Mouse (Mus musculus): ENCODE measurements around the gene Exosc8. TPM values are rescaled to one million over a fixed set of nuclear protein-coding genes. Genes with fewer than 3 reads are reported as not detected.

Exosc8 gene
- 35.9 TPM for polyA plus RNA-seq (2012; fragmentation: generic; extraction: Trizol)

DNA sequence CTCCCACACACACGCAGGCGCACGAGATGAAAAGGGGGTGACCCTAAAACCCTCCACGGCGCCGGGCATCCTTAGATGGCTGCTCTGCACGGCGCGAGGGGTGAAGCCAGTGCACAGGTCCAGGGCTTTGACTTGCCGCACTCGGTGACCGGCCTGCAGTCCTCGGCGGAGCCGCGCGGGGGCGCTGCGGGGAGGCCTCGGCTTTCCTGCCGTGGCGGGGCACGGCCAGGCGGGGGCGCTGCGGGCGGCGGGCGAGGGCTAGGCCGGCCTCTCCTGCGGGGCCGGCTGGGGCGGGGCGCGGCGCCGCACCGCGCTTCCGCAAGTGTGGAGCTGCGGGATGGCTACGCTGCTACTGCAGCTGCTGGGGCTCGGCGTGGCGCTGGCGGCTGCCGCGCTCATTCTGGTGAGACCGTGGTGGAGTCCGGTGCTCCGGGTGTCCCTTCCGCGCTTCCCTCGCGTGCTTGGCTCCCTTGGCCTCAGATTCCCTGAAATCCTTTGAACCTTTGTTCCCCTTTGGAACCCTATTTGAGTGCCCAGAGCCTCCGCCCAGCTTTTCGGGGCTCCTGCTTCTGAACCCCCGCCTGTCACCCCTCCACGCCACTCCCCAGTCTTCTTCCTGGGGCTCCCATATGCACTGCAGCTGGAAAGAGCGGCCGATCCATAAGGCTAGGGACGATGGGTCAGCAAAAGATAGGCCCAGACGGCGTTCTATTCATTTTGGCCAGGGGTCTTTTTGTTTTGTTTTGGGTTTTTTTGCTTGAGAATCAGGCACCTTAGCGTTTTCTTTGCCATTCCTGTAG is at the start of gene Exosc8, which contains the start of gene Alg5:
Gene Exosc8 (minus strand): TSS at position 147 of the 800 bp plus-strand sequence.
Gene Alg5 (plus strand): TSS at position 293 of the 800 bp plus-strand sequence.
- no peaks in the 10 kb centered on the region for H3K27me3 ChIP-seq (ENCODE audit: control insufficient read depth, insufficient read depth, insufficient read length)
- peak within 1 kb of the TSS; percentile 97 for H3K4me2 ChIP-seq (ENCODE audit: low read depth)
- H3K79me2 ChIP-seq (ENCODE audit: control insufficient read depth, insufficient read depth) = peaks cover 27% of the 10 kb centered on the region
- H3K36me3 ChIP-seq (ENCODE audit: control insufficient read depth, insufficient read depth) = peaks cover 14% of the 10 kb centered on the region
- TF ChIP-seq POLR2A (IDR thresholded peaks at IDR 0.05; ENCODE audit: insufficient read length, low read depth) = peak; percentile 94
- TF ChIP-seq E2F4 (IDR thresholded peaks at IDR 0.05; ENCODE audit: insufficient read depth) = no peak
- peak in 2 of 3 experiments; percentile 51 to 71 for TF ChIP-seq MYOD1 (IDR thresholded peaks at IDR 0.05; ENCODE audit: control insufficient read depth in 1 of 3, insufficient read length in 2 of 3, low read depth in 2 of 3)
- TF ChIP-seq POLR2AphosphoS2 (IDR thresholded peaks at IDR 0.05; ENCODE audit: insufficient read length, low read depth) = peak; percentile 96
- peak in 2 of 3 experiments; percentile 74 to 78 for TF ChIP-seq MYOG (IDR thresholded peaks at IDR 0.05; ENCODE audit: control insufficient read depth in 1 of 3, insufficient read depth in 1 of 3, insufficient read length in 2 of 3, low read depth in 2 of 3)
- peak within 1 kb of the TSS; percentile 82 for H3ac ChIP-seq (ENCODE audit: control insufficient read depth, insufficient read length)
- H3K4me3 ChIP-seq = peak within 1 kb of the TSS; percentile 90

DNA sequence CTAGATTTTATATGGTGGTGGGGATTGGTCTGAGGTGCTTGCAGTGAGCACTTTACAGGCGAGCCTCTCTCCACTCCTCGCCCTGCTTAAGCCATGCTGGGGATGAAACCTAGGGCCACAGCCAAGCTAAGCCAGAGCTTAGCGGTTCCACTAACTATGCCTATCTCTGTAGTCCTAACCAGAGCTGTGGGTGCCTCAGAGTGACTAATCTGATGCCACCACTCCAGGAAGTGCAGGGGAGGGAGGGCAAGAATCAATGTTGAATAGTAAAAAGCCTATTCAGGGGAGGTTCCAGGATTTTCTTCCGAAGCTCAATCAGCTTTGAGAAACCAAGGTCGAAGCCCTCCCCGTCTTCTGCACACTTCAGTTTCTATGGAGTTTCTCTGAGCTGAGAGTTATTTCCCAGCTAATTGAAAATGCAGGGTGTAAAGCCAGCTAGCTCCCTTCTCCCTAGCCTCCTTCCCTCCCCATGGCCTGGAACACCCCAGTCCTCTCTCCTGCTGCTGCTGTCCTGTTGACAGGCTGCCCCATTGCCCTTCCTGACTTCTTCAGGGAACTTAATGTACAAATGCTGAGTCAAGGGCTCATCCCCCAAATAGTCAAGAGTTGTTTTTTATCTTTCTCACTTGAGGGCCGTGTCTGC is 40.9 kb upstream of the Exosc8 start:
- Histone ChIP-seq H3K4me3 (no peak overlapping the region), H3K36me3 (ENCODE audit: control insufficient read depth, insufficient read depth) (no peaks in the 10 kb centered on the region), H3ac (ENCODE audit: control insufficient read depth, insufficient read length) (no peak overlapping the region), H3K4me2 (ENCODE audit: low read depth) (no peak overlapping the region), H3K27me3 (ENCODE audit: control insufficient read depth, insufficient read depth, insufficient read length) (no peaks in the 10 kb centered on the region), H3K79me2 (ENCODE audit: control insufficient read depth, insufficient read depth) (no peaks in the 10 kb centered on the region)
- TF ChIP-seq SRF (IDR thresholded peaks at IDR 0.05; ENCODE audit: control insufficient read depth, insufficient read length, low read depth) (no peak), TCF12 (IDR thresholded peaks at IDR 0.05; ENCODE audit: insufficient read depth, poor library complexity, severe bottlenecking) (no peak), MYOG (IDR thresholded peaks at IDR 0.05; ENCODE audit: control insufficient read depth in 1 of 3, insufficient read depth in 1 of 3, insufficient read length in 2 of 3, low read depth in 2 of 3) (no peak), USF1 (IDR thresholded peaks at IDR 0.05; ENCODE audit: low read depth) (no peak), TCF3 (IDR thresholded peaks at IDR 0.05; ENCODE audit: insufficient read length, low read depth) (no peak), REST (IDR thresholded peaks at IDR 0.05; ENCODE audit: insufficient read depth, insufficient read length) (no peak), E2F4 (IDR thresholded peaks at IDR 0.05; ENCODE audit: insufficient read depth) (no peak), POLR2AphosphoS2 (IDR thresholded peaks at IDR 0.05; ENCODE audit: insufficient read length, low read depth) (no peak), CEBPB (IDR thresholded peaks at IDR 0.05; ENCODE audit: insufficient read depth, poor library complexity, severe bottlenecking) (no peak), POLR2A (IDR thresholded peaks at IDR 0.05; ENCODE audit: insufficient read length, low read depth) (no peak), MAX (IDR thresholded peaks at IDR 0.05; ENCODE audit: low read depth) (no peak), MYOD1 (IDR thresholded peaks at IDR 0.05; ENCODE audit: control insufficient read depth in 1 of 3, insufficient read length in 2 of 3, low read depth in 2 of 3) (no peak)

DNA sequence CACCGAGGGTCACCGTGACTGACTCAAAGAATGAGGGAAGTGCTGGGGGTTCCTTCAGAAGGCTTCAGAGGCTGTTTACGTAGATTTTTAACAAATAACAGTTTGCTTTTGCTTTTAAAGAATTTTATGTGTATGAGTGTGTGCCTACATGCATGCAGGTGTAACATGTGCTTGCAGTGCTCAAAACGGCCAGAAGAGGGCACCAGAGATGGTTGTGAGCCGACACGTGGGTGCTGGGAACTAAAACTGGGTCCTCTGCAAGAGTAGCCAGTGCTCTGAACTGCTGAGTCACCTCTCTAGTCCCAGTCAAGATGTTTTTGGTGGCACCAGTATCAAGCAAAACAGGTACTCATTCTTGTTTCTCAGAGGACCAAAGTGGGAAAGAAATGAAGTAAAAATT is 38.4 kb upstream of the Exosc8 start:
- Histone ChIP-seq H3ac (ENCODE audit: control insufficient read depth, insufficient read length) (no peak overlapping the region), H3K4me3 (no peak overlapping the region), H3K27me3 (ENCODE audit: control insufficient read depth, insufficient read depth, insufficient read length) (no peaks in the 10 kb centered on the region), H3K4me2 (ENCODE audit: low read depth) (no peak overlapping the region), H3K79me2 (ENCODE audit: control insufficient read depth, insufficient read depth) (no peaks in the 10 kb centered on the region), H3K36me3 (ENCODE audit: control insufficient read depth, insufficient read depth) (no peaks in the 10 kb centered on the region)
- TF ChIP-seq MYOG (IDR thresholded peaks at IDR 0.05; ENCODE audit: control insufficient read depth in 1 of 3, insufficient read depth in 1 of 3, insufficient read length in 2 of 3, low read depth in 2 of 3) = no peak
- no peak for TF ChIP-seq REST (IDR thresholded peaks at IDR 0.05; ENCODE audit: insufficient read depth, insufficient read length)
- no peak for TF ChIP-seq SRF (IDR thresholded peaks at IDR 0.05; ENCODE audit: control insufficient read depth, insufficient read length, low read depth)
- no peak for TF ChIP-seq POLR2AphosphoS2 (IDR thresholded peaks at IDR 0.05; ENCODE audit: insufficient read length, low read depth)
- no peak for TF ChIP-seq TCF12 (IDR thresholded peaks at IDR 0.05; ENCODE audit: insufficient read depth, poor library complexity, severe bottlenecking)
- TF ChIP-seq CEBPB (IDR thresholded peaks at IDR 0.05; ENCODE audit: insufficient read depth, poor library complexity, severe bottlenecking) = no peak
- no peak for TF ChIP-seq MAX (IDR thresholded peaks at IDR 0.05; ENCODE audit: low read depth)
- no peak for TF ChIP-seq USF1 (IDR thresholded peaks at IDR 0.05; ENCODE audit: low read depth)
- TF ChIP-seq TCF3 (IDR thresholded peaks at IDR 0.05; ENCODE audit: insufficient read length, low read depth) = no peak
- TF ChIP-seq E2F4 (IDR thresholded peaks at IDR 0.05; ENCODE audit: insufficient read depth) = no peak
- TF ChIP-seq POLR2A (IDR thresholded peaks at IDR 0.05; ENCODE audit: insufficient read length, low read depth) = no peak
- no peak for TF ChIP-seq MYOD1 (IDR thresholded peaks at IDR 0.05; ENCODE audit: control insufficient read depth in 1 of 3, insufficient read length in 2 of 3, low read depth in 2 of 3)

DNA sequence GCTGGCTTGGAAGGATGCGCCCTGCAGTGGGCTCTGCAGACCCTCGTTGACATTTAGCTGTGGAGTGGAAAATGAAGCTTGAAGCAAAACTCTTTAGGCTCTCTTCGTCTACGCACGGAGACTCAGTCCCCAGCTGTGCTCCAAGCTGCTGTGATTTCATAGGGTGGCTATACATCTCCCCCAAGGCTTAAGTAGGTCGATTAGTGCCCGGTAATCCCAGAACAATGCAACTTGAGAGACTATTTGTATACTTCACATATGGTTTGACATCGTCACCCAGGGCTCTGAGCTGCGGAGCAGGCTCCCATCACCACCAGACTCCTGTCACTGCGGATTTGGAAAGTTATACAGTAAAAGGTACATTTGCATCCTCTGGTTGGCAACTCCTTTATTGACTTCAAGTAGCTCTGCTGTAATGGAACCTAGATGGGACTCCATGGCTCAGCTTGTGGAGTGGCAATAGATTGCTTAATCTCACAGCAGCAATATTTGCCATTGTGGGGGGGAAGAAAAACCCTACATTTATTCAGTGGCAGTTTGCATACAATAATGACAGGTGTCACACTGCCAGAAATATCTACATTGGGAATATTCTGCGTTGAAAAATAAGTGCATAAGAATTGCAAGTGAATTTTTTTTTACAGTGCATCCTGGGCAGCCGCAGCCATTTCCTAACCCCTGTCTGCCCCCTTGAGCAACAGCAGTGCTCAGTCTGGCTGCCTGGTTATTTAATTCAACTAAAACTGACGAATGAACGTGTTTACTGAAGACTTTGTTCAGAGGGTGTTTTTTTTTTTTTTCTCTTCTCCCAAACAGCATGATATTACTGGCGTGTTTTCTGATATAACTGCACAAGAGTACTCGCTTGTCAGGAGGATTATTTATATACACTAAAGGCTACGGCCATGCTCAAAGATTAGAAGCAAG is 34.4 kb upstream of the Exosc8 start:
- no peak overlapping the region for H3ac ChIP-seq (ENCODE audit: control insufficient read depth, insufficient read length)
- H3K27me3 ChIP-seq (ENCODE audit: control insufficient read depth, insufficient read depth, insufficient read length) = no peaks in the 10 kb centered on the region
- no peak overlapping the region for H3K4me3 ChIP-seq
- H3K4me2 ChIP-seq (ENCODE audit: low read depth) = no peak overlapping the region
- TF ChIP-seq MAX (IDR thresholded peaks at IDR 0.05; ENCODE audit: low read depth) (no peak), POLR2AphosphoS2 (IDR thresholded peaks at IDR 0.05; ENCODE audit: insufficient read length, low read depth) (no peak), E2F4 (IDR thresholded peaks at IDR 0.05; ENCODE audit: insufficient read depth) (no peak), POLR2A (IDR thresholded peaks at IDR 0.05; ENCODE audit: insufficient read length, low read depth) (no peak), MYOG (IDR thresholded peaks at IDR 0.05; ENCODE audit: control insufficient read depth in 1 of 3, insufficient read depth in 1 of 3, insufficient read length in 2 of 3, low read depth in 2 of 3) (no peak), MYOD1 (IDR thresholded peaks at IDR 0.05; ENCODE audit: control insufficient read depth in 1 of 3, insufficient read length in 2 of 3, low read depth in 2 of 3) (no peak), SRF (IDR thresholded peaks at IDR 0.05; ENCODE audit: control insufficient read depth, insufficient read length, low read depth) (no peak), USF1 (IDR thresholded peaks at IDR 0.05; ENCODE audit: low read depth) (no peak), CEBPB (IDR thresholded peaks at IDR 0.05; ENCODE audit: insufficient read depth, poor library complexity, severe bottlenecking) (no peak), TCF12 (IDR thresholded peaks at IDR 0.05; ENCODE audit: insufficient read depth, poor library complexity, severe bottlenecking) (no peak), TCF3 (IDR thresholded peaks at IDR 0.05; ENCODE audit: insufficient read length, low read depth) (no peak), REST (IDR thresholded peaks at IDR 0.05; ENCODE audit: insufficient read depth, insufficient read length) (no peak)
- no peaks in the 10 kb centered on the region for H3K79me2 ChIP-seq (ENCODE audit: control insufficient read depth, insufficient read depth)
- H3K36me3 ChIP-seq (ENCODE audit: control insufficient read depth, insufficient read depth) = no peaks in the 10 kb centered on the region
